Mouse (Mus musculus) olfactory bulb, adult 2 months (tissue): ENCODE data around the gene Auts2. TPM values are rescaled to one million over a fixed set of nuclear protein-coding genes. Genes with fewer than 3 reads are reported as not detected.

ENCODE experiments used
- H3K27ac ChIP-seq: fragments of 200-500 bp; 2 replicates; pipeline ENCODE4 v1.5.1; 2012; ENCODE audit warnings: low read depth, low read length; ENCODE audit not compliant: insufficient read depth
- H3K4me1 ChIP-seq: fragments of 200-500 bp; 2 replicates; pipeline ENCODE4 v1.6.1; 2012; ENCODE audit warnings: low read length; ENCODE audit not compliant: control insufficient read depth, insufficient read depth
- H3K4me3 ChIP-seq: fragments of 200-500 bp; 2 replicates; pipeline ENCODE4 v1.5.1; 2012; ENCODE audit warnings: mild to moderate bottlenecking, low read depth, low read length, moderate library complexity; ENCODE audit not compliant: insufficient read depth
- CTCF ChIP-seq: fragments of 200-500 bp; IDR thresholded peaks from 2 replicates; pipeline ENCODE4 v1.5.1; 2012; ENCODE audit warnings: low read depth, mild to moderate bottlenecking, low read length, moderate library complexity; ENCODE audit not compliant: insufficient read depth
- POLR2A ChIP-seq: fragments of 200-500 bp; IDR thresholded peaks from 2 replicates; pipeline ENCODE4 v1.6.1; 2012; ENCODE audit warnings: mild to moderate bottlenecking, low read depth, low read length, moderate library complexity; ENCODE audit not compliant: insufficient read depth
- whole genome bisulfite sequencing: fragments of 180-500 bp; shearing (Covaris S2); methylation state at CpG from one replicate; pipeline ENCODE4 v1.1.7; 2018; 5-methylcytosine and 5-hydroxymethylcytosine counted together
- polyA plus RNA-seq: library from polyadenylated mRNA; stranded (reverse); fragments of >200 nt; gene quantifications from 2 replicates; pipeline ENCODE4 v1.2.4, GENCODE M21; 2012; ENCODE audit warnings: low replicate concordance; ENCODE audit not compliant: missing spikeins, insufficient read depth, insufficient read length

Auts2 gene
- polyA plus RNA-seq, 1 experiment, result not detected

GRCm38 (mm10) chr5:131680127-131680845 lies 862.9 kb downstream of the Auts2 start:
- H3K4me3 ChIP-seq, result no peak overlapping the region
- no peaks in the 10 kb centered on the region for H3K4me1 ChIP-seq
- no peak overlapping the region for H3K27ac ChIP-seq
- TF ChIP-seq CTCF, result no peak
- WGBS, result 56% methylated on average over 12 of the region's 12 CpGs

- Histone ChIP-seq H3K4me3 (no peak overlapping the region), H3K27ac (no peak overlapping the region), H3K4me1 (no peaks in the 10 kb centered on the region)
- TF ChIP-seq POLR2A, result no peak
- no peak for TF ChIP-seq CTCF
- 97% methylated on average over 1 of the region's 1 CpGs for WGBS
Measured at GRCm38 (mm10) chr5:131679523-131679922, 863.6 kb downstream of the Auts2 start.

GRCm38 (mm10) chr5:131677518-131677917 lies 865.6 kb downstream of the Auts2 start:
- WGBS, result 66% methylated on average over 5 of the region's 5 CpGs
- H3K4me1 ChIP-seq, result no peaks in the 10 kb centered on the region
- H3K27ac ChIP-seq, result no peak overlapping the region
- no peak for TF ChIP-seq CTCF
- no peak for TF ChIP-seq POLR2A
- no peak overlapping the region for H3K4me3 ChIP-seq

- Histone ChIP-seq H3K4me1 (no peaks in the 10 kb centered on the region), H3K4me3 (no peak overlapping the region), H3K27ac (no peak overlapping the region)
- 74% methylated on average over 4 of the region's 4 CpGs for WGBS
- TF ChIP-seq CTCF (no peak), POLR2A (no peak)
Measured at GRCm38 (mm10) chr5:131673696-131674095, 869.4 kb downstream of the Auts2 start.

- no peak for TF ChIP-seq POLR2A
- no peak for TF ChIP-seq CTCF
- Histone ChIP-seq H3K27ac (no peak overlapping the region), H3K4me3 (no peak overlapping the region), H3K4me1 (peaks cover 2% of the 10 kb centered on the region; the same call in 1 of the 2 replicates)
- WGBS, result 54% methylated on average over 8 of the region's 8 CpGs
Measured at GRCm38 (mm10) chr5:131665068-131665467, 878.1 kb downstream of the Auts2 start.

- WGBS, result 78% methylated on average over 7 of the region's 7 CpGs
- H3K4me1 ChIP-seq, result peaks cover 2% of the 10 kb centered on the region; the same call in 1 of the 2 replicates
- H3K27ac ChIP-seq, result no peak overlapping the region
- TF ChIP-seq POLR2A, result no peak
- no peak for TF ChIP-seq CTCF
- H3K4me3 ChIP-seq, result no peak overlapping the region
Measured at GRCm38 (mm10) chr5:131664657-131665056, 878.5 kb downstream of the Auts2 start.

GRCm38 (mm10) chr5:131662657-131663056 lies 880.5 kb downstream of the Auts2 start:
- TF ChIP-seq CTCF (no peak), POLR2A (no peak)
- WGBS, result 85% methylated on average over 2 of the region's 2 CpGs
- Histone ChIP-seq H3K4me1 (peaks cover 6% of the 10 kb centered on the region), H3K4me3 (no peak overlapping the region), H3K27ac (no peak overlapping the region)

GRCm38 (mm10) chr5:131658822-131659515 lies 884.2 kb downstream of the Auts2 start:
- Histone ChIP-seq H3K4me3 (no peak overlapping the region), H3K27ac (no peak overlapping the region), H3K4me1 (peaks cover 3% of the 10 kb centered on the region; the same call in 1 of the 2 replicates)
- 78% methylated on average over 19 of the region's 19 CpGs for WGBS
- no peak for TF ChIP-seq CTCF
- TF ChIP-seq POLR2A, result no peak

- Histone ChIP-seq H3K4me1 (peaks cover 9% of the 10 kb centered on the region), H3K4me3 (no peak overlapping the region), H3K27ac (no peak overlapping the region)
- 76% methylated on average over 7 of the region's 7 CpGs for WGBS
- TF ChIP-seq POLR2A, result no peak
- TF ChIP-seq CTCF, result no peak
Measured at GRCm38 (mm10) chr5:131654206-131654605, 888.9 kb downstream of the Auts2 start.
